Mouse (Mus musculus) lung, embryonic 14.5 days (tissue): Measurements from ENCODE around the gene Bcl11b. TPM values are rescaled to one million over a fixed set of nuclear protein-coding genes. Genes with fewer than 3 reads are reported as not detected.

ENCODE experiments used
- ATAC-seq: fragments of 200-750 bp; cut with Nextera tagmentation; 2 replicates; pipeline ENCODE4 v1.8.0; 2017; ENCODE audit warnings: mild to moderate bottlenecking, moderate TSS enrichment, moderate library complexity; ENCODE audit not compliant: insufficient read depth
- DNase-seq: peaks from one replicate; pipeline ENCODE4 v3.0.0-alpha.2; 2015
- H3K27ac ChIP-seq: fragments of 300-500 bp; sonication (generic); 2 replicates; pipeline ENCODE4 v1.5.1; 2014; ENCODE audit warnings: low read depth, mild to moderate bottlenecking, moderate library complexity
- H3K27me3 ChIP-seq: fragments of 300-500 bp; sonication (generic); 2 replicates; pipeline ENCODE4 v1.6.1; 2014; ENCODE audit warnings: low read length, control low read depth; ENCODE audit not compliant: insufficient read depth
- H3K36me3 ChIP-seq: fragments of 300-500 bp; sonication (generic); 2 replicates; pipeline ENCODE4 v1.6.1; 2014; ENCODE audit warnings: control low read depth; ENCODE audit not compliant: insufficient read depth
- H3K4me1 ChIP-seq: fragments of 300-500 bp; sonication (generic); 2 replicates; pipeline ENCODE4 v1.6.1; 2014; ENCODE audit warnings: antibody characterized with exemption, control low read depth; ENCODE audit not compliant: insufficient read depth
- H3K4me2 ChIP-seq: fragments of 300-500 bp; sonication (generic); 2 replicates; pipeline ENCODE4 v1.6.1; 2014; ENCODE audit warnings: mild to moderate bottlenecking
- H3K4me3 ChIP-seq: fragments of 300-500 bp; sonication (generic); 2 replicates; pipeline ENCODE4 v1.5.1; 2014; ENCODE audit warnings: low read depth, low read length
- H3K9ac ChIP-seq: fragments of 300-500 bp; sonication (generic); 2 replicates; pipeline ENCODE4 v1.6.1; 2014
- H3K9me3 ChIP-seq: fragments of 300-500 bp; sonication (generic); 2 replicates; pipeline ENCODE4 v1.6.1; 2016; ENCODE audit warnings: low read depth, low read length, control low read depth
- CTCF ChIP-seq: IDR thresholded peaks from 2 replicates; pipeline ENCODE4 v1.5.1; 2016; ENCODE audit warnings: antibody characterized with exemption, low read depth
- WGBS: fragments of 180-500 bp; shearing (Covaris S2); extraction: QIAGEN DNeasy Blood & Tissue Kit; methylation state at CpG from one replicate; pipeline ENCODE4 v1.1.7; 2014; 5-methylcytosine and 5-hydroxymethylcytosine counted together
- polyA plus RNA-seq: library from polyadenylated mRNA; unstranded; fragments of >200 nt; fragmentation: Nextera tagmentation; extraction: Ambion mirVana; gene quantifications from 2 replicates; pipeline ENCODE4 v1.2.1, GENCODE M21; 2014

Gene Bcl11b
- polyA plus RNA-seq, 1 experiment from 2014 or later: 4.4 TPM

DNA sequence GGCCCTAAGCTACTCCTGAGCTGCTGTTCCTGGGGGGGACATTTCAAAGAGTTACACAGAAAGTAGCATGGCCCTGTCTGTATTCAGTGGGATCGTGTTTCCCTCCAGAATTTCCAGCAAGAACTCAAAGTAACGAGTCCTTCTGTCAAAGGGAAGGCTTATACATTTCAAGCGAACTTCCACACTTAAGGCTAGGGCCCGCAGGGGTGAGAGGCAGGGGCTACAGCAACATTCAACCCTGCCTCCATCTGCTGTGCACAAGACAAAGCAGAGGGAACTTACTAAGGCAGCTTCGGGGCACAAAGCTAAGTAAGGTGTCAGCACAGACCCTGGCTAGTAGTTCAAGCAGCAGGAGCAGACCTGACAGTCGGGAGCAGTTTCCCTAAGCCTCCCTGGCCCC, 115.8 kb downstream of the Bcl11b start:
- WGBS: 52% methylated on average over 6 of the region's 6 CpGs
- no peak for DNase-seq
- TF ChIP-seq CTCF: no peak
- Histone ChIP-seq H3K27me3 (no peaks in the 10 kb centered on the region), H3K27ac (no peak overlapping the region), H3K4me3 (no peak overlapping the region), H3K36me3 (no peaks in the 10 kb centered on the region), H3K9me3 (no peaks in the 10 kb centered on the region), H3K9ac (no peak overlapping the region), H3K4me2 (no peak overlapping the region), H3K4me1 (no peaks in the 10 kb centered on the region)
- no peak for ATAC-seq

GRCm38 (mm10) chr12:107884330-107885065, 118.9 kb downstream of the Bcl11b start:
- Histone ChIP-seq H3K27me3 (no peaks in the 10 kb centered on the region), H3K9ac (no peak overlapping the region), H3K4me3 (no peak overlapping the region), H3K36me3 (no peaks in the 10 kb centered on the region), H3K4me1 (no peaks in the 10 kb centered on the region), H3K9me3 (no peaks in the 10 kb centered on the region), H3K27ac (no peak overlapping the region), H3K4me2 (no peak overlapping the region)
- TF ChIP-seq CTCF: no peak
- no peak for ATAC-seq
- DNase-seq: no peak
- WGBS: 55% methylated on average over 6 of the region's 6 CpGs

DNA sequence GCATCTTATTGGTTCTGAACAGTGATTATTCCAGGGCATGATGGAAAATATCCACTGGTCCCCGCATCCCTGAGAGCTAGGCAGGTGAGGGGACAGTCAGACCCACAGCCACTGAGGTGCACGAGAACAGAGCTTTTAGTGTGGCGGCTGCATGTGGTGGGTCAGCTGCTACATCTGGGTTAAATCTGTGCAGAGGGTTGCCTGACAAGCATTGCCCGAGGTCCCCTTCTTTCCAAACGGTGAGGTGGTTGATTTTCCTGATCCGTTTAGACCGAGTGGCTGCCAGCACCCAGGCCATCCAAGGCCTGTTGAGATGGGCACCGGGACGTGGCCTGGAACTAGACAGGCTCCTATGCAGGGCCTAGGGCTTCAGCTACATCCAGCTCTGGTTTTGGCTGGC, 121.7 kb downstream of the Bcl11b start:
- no peak for DNase-seq
- no peak overlapping the region for H3K9ac ChIP-seq
- 0 out of 2 replicates have a peak, but pooled peaks cover 3% of the 10 kb centered on the region for H3K9me3 ChIP-seq
- no peak overlapping the region for H3K27ac ChIP-seq
- no peaks in the 10 kb centered on the region for H3K36me3 ChIP-seq
- H3K4me2 ChIP-seq: no peak overlapping the region
- WGBS: 80% methylated on average over 9 of the region's 9 CpGs
- no peaks in the 10 kb centered on the region for H3K4me1 ChIP-seq
- no peak for ATAC-seq
- no peaks in the 10 kb centered on the region for H3K27me3 ChIP-seq
- TF ChIP-seq CTCF: no peak
- H3K4me3 ChIP-seq: no peak overlapping the region

GRCm38 (mm10) chr12:107880748-107881147, 122.7 kb downstream of the Bcl11b start:
- DNase-seq: peak; percentile 15
- no peak overlapping the region for H3K4me3 ChIP-seq
- H3K27me3 ChIP-seq: no peaks in the 10 kb centered on the region
- ATAC-seq: peak; percentile 35; the same call in 1 of the 2 replicates
- H3K27ac ChIP-seq: no peak overlapping the region
- TF ChIP-seq CTCF: no peak
- no peak overlapping the region for H3K4me2 ChIP-seq
- 0 out of 2 replicates have a peak, but pooled peaks cover 5% of the 10 kb centered on the region for H3K9me3 ChIP-seq
- H3K4me1 ChIP-seq: no peaks in the 10 kb centered on the region
- WGBS: 65% methylated on average over 13 of the region's 13 CpGs
- no peaks in the 10 kb centered on the region for H3K36me3 ChIP-seq
- H3K9ac ChIP-seq: no peak overlapping the region

- Histone ChIP-seq H3K4me1 (no peaks in the 10 kb centered on the region), H3K36me3 (no peaks in the 10 kb centered on the region), H3K4me3 (no peak overlapping the region), H3K4me2 (no peak overlapping the region), H3K9ac (no peak overlapping the region), H3K27ac (no peak overlapping the region), H3K27me3 (no peaks in the 10 kb centered on the region), H3K9me3 (0 out of 2 replicates have a peak, but pooled peaks cover 5% of the 10 kb centered on the region)
- DNase-seq (no peak), ATAC-seq (no peak)
- 86% methylated on average over 16 of the region's 16 CpGs for WGBS
- TF ChIP-seq CTCF: no peak
Measured at GRCm38 (mm10) chr12:107879114-107879777, 124.2 kb downstream of the Bcl11b start.

DNA sequence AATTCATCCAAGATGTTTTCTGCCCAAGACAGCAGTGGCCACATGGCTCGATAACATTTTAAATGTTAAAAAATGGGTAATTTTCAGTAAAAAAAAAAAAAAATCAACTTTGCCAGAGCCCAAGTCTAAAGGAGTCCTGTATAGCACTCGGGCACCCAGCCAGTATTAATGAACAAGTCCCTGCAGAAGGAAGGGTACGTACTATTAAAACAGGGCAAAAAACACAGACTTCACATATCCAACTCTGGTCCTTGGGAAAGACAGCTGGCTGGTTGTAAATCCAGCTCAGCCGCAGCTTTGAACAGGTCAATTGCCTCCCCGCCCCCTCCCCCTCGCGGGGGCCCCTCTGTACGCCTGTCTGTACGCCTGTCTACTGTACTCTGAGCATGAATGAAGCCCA, 127.2 kb downstream of the Bcl11b start:
- no peak for DNase-seq
- WGBS: 78% methylated on average over 9 of the region's 9 CpGs

DNA sequence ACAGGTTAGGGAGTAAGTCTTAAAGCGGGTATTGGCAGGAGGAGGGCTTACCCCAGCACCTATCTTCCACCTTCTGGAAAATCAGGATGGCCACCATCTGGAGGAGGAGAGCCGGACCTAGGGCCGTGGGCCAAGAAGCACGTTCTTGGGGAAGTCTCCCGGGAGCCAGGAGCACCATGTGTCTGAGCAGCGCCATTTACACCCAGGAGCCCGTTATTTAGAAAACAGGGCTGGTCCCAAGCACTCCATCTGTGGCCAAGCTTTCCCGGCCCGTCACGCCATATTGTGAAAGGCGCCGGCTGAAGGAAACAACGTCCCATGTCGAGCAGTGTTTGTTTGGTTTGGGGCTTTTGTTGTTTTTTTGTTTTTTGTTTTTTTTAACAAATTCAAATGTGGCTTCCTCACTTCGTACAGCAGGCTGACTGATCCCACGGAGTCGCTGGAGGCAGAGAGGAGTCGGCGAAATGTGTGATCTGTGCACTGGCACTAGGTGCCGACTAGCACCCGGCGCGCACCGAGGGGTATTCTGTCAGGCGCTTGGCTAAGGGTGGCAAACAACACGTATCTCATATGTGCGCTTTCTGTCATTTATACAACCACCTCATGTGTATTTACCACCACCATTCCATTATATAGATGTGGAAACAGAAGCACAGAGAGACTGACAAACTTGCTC, 128.8 kb downstream of the Bcl11b start:
- H3K9ac ChIP-seq: no peak overlapping the region
- 79% methylated on average over 27 of the region's 27 CpGs for WGBS

More for the DNA sequence above, 127.2 kb downstream of the Bcl11b start:
- no peak for ATAC-seq
- Histone ChIP-seq H3K9ac (no peak overlapping the region), H3K36me3 (no peaks in the 10 kb centered on the region), H3K27ac (no peak overlapping the region), H3K4me1 (no peaks in the 10 kb centered on the region), H3K4me3 (no peak overlapping the region), H3K27me3 (no peaks in the 10 kb centered on the region), H3K4me2 (no peak overlapping the region), H3K9me3 (0 out of 2 replicates have a peak, but pooled peaks cover 5% of the 10 kb centered on the region)
- no peak for TF ChIP-seq CTCF

More for the DNA sequence above, 128.8 kb downstream of the Bcl11b start:
- TF ChIP-seq CTCF: no peak
- no peaks in the 10 kb centered on the region for H3K4me1 ChIP-seq
- H3K4me2 ChIP-seq: no peak overlapping the region
- ATAC-seq (no peak), DNase-seq (no peak)
- no peaks in the 10 kb centered on the region for H3K36me3 ChIP-seq
- no peaks in the 10 kb centered on the region for H3K27me3 ChIP-seq
- no peak overlapping the region for H3K4me3 ChIP-seq
- H3K9me3 ChIP-seq: 0 out of 2 replicates have a peak, but pooled peaks cover 5% of the 10 kb centered on the region
- H3K27ac ChIP-seq: no peak overlapping the region
